Mouse (Mus musculus): ENCODE measurements around the gene 4930452B06Rik. TPM values are rescaled to one million over a fixed set of nuclear protein-coding genes. Genes with fewer than 3 reads are reported as not detected.

Gene 4930452B06Rik
- polyA plus RNA-seq, 1 experiment from 2014 or later: 15.4 TPM

DNA sequence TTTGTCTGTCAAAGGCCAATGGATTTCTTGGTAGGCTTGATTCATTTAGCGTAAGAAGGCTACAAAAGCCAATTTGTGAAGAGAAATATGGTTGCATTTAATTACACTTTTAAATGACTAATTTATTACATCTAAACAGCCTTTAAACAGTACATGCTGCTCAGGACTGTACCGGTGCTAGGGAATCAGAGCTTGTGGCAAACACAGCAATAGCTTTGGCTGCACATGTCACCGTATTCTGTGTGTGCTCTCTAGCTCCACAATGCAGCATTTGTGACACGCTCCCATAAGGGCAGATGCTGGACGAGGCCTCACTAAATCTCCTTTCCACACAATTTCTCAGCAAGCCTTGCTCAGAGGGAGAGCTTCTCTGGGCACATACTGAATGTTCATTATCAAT, 187.9 kb downstream of the 4930452B06Rik start:
- Histone ChIP-seq H3K36me3 (ENCODE audit: control insufficient read depth, insufficient read depth, low read length) (no peaks in the 10 kb centered on the region), H3K27me3 (ENCODE audit: control insufficient read depth, insufficient read depth, low read length) (no peaks in the 10 kb centered on the region), H3K27ac (ENCODE audit: low read depth, low read length) (no peak overlapping the region), H3K9ac (ENCODE audit: low read length) (no peak overlapping the region), H3K4me1 (replicated peaks; ENCODE audit: control insufficient read depth, insufficient read depth, low read length) (no peaks in the 10 kb centered on the region), H3K9me3 (ENCODE audit: control insufficient read depth, low read length) (no peaks in the 10 kb centered on the region), H3K4me3 (ENCODE audit: low read depth, low read length) (no peak overlapping the region), H3K4me2 (ENCODE audit: low read depth, low read length, severe bottlenecking) (no peak overlapping the region)
- WGBS: 73% methylated on average over 5 of the region's 5 CpGs
- DNase-seq (ENCODE audit: low spot score) (no peak), ATAC-seq (replicated peaks; ENCODE audit: low FRiP score) (no peak)

DNA sequence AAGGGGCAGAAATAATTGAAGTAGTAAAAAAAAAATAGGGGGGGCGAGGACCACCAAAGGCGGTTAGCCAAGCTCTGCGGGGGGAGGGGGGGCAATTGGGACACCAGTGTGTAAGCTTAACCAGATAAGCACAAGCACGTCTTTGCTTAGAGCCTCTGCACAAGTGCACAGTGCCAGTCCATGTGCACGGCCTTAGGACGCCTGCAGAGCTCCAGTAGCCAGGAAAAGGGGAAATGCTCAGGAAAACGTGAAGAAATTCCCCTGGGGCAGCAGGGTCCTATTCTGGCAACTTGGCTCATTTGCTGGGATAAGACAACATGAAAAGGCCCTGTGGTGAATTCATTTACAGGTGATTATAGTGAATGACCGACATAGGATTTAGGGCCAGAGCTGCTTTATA, 188.7 kb downstream of the 4930452B06Rik start:
- peak; percentile 41; the same call in 1 of the 2 replicates for ATAC-seq (replicated peaks; ENCODE audit: low FRiP score)
- H3K4me3 ChIP-seq (ENCODE audit: low read depth, low read length): no peak overlapping the region
- H3K4me2 ChIP-seq (ENCODE audit: low read depth, low read length, severe bottlenecking): no peak overlapping the region
- WGBS: 56% methylated on average over 8 of the region's 8 CpGs
- no peak for DNase-seq (ENCODE audit: low spot score)
- no peaks in the 10 kb centered on the region for H3K4me1 ChIP-seq (replicated peaks; ENCODE audit: control insufficient read depth, insufficient read depth, low read length)
- no peaks in the 10 kb centered on the region for H3K9me3 ChIP-seq (ENCODE audit: control insufficient read depth, low read length)
- no peaks in the 10 kb centered on the region for H3K36me3 ChIP-seq (ENCODE audit: control insufficient read depth, insufficient read depth, low read length)
- H3K9ac ChIP-seq (ENCODE audit: low read length): no peak overlapping the region
- no peaks in the 10 kb centered on the region for H3K27me3 ChIP-seq (ENCODE audit: control insufficient read depth, insufficient read depth, low read length)
- H3K27ac ChIP-seq (ENCODE audit: low read depth, low read length): no peak overlapping the region

DNA sequence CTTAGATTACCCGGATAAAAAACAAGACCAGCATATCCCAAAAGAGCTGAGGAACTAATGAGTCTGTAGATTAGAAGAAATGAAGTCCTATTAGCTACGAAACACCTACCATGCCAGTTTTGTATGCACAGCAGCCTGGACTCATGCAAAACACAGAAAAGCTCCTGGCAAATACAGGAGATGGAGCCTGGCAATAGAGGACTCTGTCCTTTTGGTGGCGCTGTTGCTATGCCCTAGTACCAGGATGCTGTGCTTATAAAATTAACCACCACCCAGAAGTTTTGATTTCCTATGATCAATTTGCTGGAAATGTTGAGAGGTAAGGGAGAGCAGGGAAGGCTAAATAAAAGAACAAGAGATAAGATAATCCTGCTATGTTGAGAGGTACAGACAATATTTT, 189.4 kb downstream of the 4930452B06Rik start:
- Histone ChIP-seq H3K36me3 (ENCODE audit: control insufficient read depth, insufficient read depth, low read length) (no peaks in the 10 kb centered on the region), H3K9ac (ENCODE audit: low read length) (no peak overlapping the region), H3K4me2 (ENCODE audit: low read depth, low read length, severe bottlenecking) (no peak overlapping the region), H3K4me1 (replicated peaks; ENCODE audit: control insufficient read depth, insufficient read depth, low read length) (no peaks in the 10 kb centered on the region), H3K4me3 (ENCODE audit: low read depth, low read length) (no peak overlapping the region), H3K9me3 (ENCODE audit: control insufficient read depth, low read length) (no peaks in the 10 kb centered on the region), H3K27me3 (ENCODE audit: control insufficient read depth, insufficient read depth, low read length) (no peaks in the 10 kb centered on the region), H3K27ac (ENCODE audit: low read depth, low read length) (no peak overlapping the region)
- WGBS: 58% methylated on average over 3 of the region's 3 CpGs
- DNase-seq (ENCODE audit: low spot score) (no peak), ATAC-seq (replicated peaks; ENCODE audit: low FRiP score) (0 out of 2 replicates have a peak, but pooled peaks have one; percentile 31)

DNA sequence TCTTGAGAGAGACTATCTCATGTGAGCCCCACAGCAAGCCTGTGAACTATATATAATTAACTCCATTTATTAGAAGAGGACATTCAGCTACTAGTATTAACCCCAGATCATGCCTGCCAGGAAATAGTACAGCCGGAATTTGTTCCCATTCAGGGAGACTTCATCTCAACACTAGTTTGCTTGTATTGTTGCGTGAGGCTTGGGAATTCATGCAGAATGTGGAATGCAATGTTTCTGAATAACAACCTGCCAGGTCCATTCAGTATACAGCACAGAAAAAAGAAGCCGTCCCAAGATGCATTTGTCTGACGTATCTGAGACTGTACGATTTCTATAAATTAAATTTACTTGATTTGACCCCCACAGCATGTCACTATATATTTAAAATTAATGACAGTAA, 190.2 kb downstream of the 4930452B06Rik start:
- H3K4me2 ChIP-seq (ENCODE audit: low read depth, low read length, severe bottlenecking): no peak overlapping the region
- H3K9ac ChIP-seq (ENCODE audit: low read length): no peak overlapping the region
- H3K36me3 ChIP-seq (ENCODE audit: control insufficient read depth, insufficient read depth, low read length): no peaks in the 10 kb centered on the region
- no peak for DNase-seq (ENCODE audit: low spot score)
- no peak overlapping the region for H3K27ac ChIP-seq (ENCODE audit: low read depth, low read length)
- no peak for ATAC-seq (replicated peaks; ENCODE audit: low FRiP score)
- WGBS: 53% methylated on average over 5 of the region's 5 CpGs
- H3K4me1 ChIP-seq (replicated peaks; ENCODE audit: control insufficient read depth, insufficient read depth, low read length): no peaks in the 10 kb centered on the region
- no peaks in the 10 kb centered on the region for H3K27me3 ChIP-seq (ENCODE audit: control insufficient read depth, insufficient read depth, low read length)
- H3K9me3 ChIP-seq (ENCODE audit: control insufficient read depth, low read length): no peaks in the 10 kb centered on the region
- H3K4me3 ChIP-seq (ENCODE audit: low read depth, low read length): no peak overlapping the region

DNA sequence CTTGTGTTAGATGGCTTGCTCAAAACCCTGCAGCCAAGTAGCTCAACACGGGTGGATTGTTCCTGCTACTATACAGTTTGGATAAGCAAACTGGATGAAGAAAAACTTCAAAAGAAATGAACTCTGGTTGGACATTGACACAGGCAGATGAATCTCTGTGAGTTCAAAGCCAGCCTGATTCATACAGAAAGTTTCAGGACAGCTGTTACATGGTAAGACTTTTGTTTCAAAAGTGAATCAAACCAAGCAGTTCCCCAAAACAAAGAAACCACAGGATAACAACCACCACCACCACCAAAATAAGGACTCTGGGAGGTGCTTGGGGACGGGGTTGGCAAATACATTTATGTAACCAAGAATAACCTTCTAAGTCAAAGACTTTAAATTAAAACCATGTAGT, 193.2 kb downstream of the 4930452B06Rik start:
- 78% methylated on average over 2 of the region's 2 CpGs for WGBS
- ATAC-seq (replicated peaks; ENCODE audit: low FRiP score): no peak
- H3K27ac ChIP-seq (ENCODE audit: low read depth, low read length): no peak overlapping the region
- no peak overlapping the region for H3K4me2 ChIP-seq (ENCODE audit: low read depth, low read length, severe bottlenecking)
- no peak for DNase-seq (ENCODE audit: low spot score)
- no peak overlapping the region for H3K9ac ChIP-seq (ENCODE audit: low read length)
- no peaks in the 10 kb centered on the region for H3K4me1 ChIP-seq (replicated peaks; ENCODE audit: control insufficient read depth, insufficient read depth, low read length)
- no peaks in the 10 kb centered on the region for H3K9me3 ChIP-seq (ENCODE audit: control insufficient read depth, low read length)
- H3K27me3 ChIP-seq (ENCODE audit: control insufficient read depth, insufficient read depth, low read length): no peaks in the 10 kb centered on the region
- no peak overlapping the region for H3K4me3 ChIP-seq (ENCODE audit: low read depth, low read length)
- no peaks in the 10 kb centered on the region for H3K36me3 ChIP-seq (ENCODE audit: control insufficient read depth, insufficient read depth, low read length)

DNA sequence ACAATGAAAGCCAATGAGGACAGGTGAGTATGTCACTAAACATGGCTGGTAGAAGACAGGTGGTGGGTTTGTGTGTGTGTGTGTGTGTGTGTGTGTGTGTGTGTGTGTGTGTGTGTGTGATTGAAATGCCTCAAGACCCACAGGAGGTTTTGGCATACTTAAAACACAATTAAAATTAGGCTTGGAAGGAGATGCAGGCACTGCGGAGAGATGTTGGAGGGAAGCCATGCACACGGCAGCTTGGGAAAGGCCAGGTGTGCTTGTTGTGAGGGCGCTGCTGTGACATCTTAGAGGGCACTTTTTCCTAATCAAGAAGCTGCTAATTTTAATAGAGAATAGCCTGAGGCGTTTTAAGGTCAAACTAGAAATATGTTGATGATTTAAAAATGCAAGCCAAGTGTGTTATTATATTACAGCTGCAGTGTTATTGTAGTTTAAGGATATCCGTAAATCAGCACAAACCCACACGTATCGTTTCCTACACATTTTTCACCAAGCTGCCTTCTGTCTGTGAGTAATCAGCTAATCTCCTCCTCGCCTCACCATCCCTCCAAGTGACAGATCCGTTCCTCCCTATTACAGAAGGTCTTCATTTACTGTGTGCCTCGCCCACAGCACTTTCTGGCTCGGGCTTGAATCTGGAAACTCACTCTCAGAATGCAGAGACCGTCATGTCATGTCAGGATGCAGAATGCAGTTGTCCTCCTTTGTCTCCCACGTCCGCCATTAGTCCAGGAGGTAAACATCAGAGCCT, 201.5 kb downstream of the 4930452B06Rik start:
- no peak for DNase-seq (ENCODE audit: low spot score)
- WGBS: 74% methylated on average over 14 of the region's 14 CpGs
- H3K36me3 ChIP-seq (ENCODE audit: control insufficient read depth, insufficient read depth, low read length): no peaks in the 10 kb centered on the region
- ATAC-seq (replicated peaks; ENCODE audit: low FRiP score): no peak
- H3K4me2 ChIP-seq (ENCODE audit: low read depth, low read length, severe bottlenecking): no peak overlapping the region
- no peak overlapping the region for H3K27ac ChIP-seq (ENCODE audit: low read depth, low read length)
- H3K4me1 ChIP-seq (replicated peaks; ENCODE audit: control insufficient read depth, insufficient read depth, low read length): peaks cover 2% of the 10 kb centered on the region; the same call in 1 of the 2 replicates
- no peak overlapping the region for H3K9ac ChIP-seq (ENCODE audit: low read length)
- no peaks in the 10 kb centered on the region for H3K9me3 ChIP-seq (ENCODE audit: control insufficient read depth, low read length)
- H3K27me3 ChIP-seq (ENCODE audit: control insufficient read depth, insufficient read depth, low read length): no peaks in the 10 kb centered on the region
- H3K4me3 ChIP-seq (ENCODE audit: low read depth, low read length): no peak overlapping the region

DNA sequence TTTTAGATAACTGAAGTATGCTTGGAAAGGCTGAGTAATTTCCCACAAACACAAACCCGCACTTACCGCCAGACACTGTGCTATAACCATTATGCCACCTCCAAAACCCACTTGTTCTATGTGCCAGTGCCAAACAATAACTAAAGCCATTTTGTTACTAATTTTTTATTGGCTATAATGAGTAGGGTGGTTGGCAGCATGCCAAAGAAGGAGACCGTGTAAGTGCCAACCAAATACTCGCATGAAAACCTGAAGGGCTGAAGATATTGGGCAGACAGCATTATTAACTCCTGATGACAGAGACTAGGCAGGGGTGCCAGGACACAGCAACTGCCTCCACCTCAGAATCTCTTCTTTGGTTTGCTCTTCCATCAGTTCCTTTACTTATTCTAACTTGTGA, 203.1 kb downstream of the 4930452B06Rik start:
- Histone ChIP-seq H3K4me1 (replicated peaks; ENCODE audit: control insufficient read depth, insufficient read depth, low read length) (peaks cover 2% of the 10 kb centered on the region; the same call in 1 of the 2 replicates), H3K4me2 (ENCODE audit: low read depth, low read length, severe bottlenecking) (no peak overlapping the region), H3K36me3 (ENCODE audit: control insufficient read depth, insufficient read depth, low read length) (no peaks in the 10 kb centered on the region), H3K9me3 (ENCODE audit: control insufficient read depth, low read length) (no peaks in the 10 kb centered on the region), H3K4me3 (ENCODE audit: low read depth, low read length) (no peak overlapping the region), H3K27me3 (ENCODE audit: control insufficient read depth, insufficient read depth, low read length) (no peaks in the 10 kb centered on the region), H3K27ac (ENCODE audit: low read depth, low read length) (no peak overlapping the region), H3K9ac (ENCODE audit: low read length) (no peak overlapping the region)
- DNase-seq (ENCODE audit: low spot score) (no peak), ATAC-seq (replicated peaks; ENCODE audit: low FRiP score) (no peak)
- WGBS: 89% methylated on average over 4 of the region's 4 CpGs

DNA sequence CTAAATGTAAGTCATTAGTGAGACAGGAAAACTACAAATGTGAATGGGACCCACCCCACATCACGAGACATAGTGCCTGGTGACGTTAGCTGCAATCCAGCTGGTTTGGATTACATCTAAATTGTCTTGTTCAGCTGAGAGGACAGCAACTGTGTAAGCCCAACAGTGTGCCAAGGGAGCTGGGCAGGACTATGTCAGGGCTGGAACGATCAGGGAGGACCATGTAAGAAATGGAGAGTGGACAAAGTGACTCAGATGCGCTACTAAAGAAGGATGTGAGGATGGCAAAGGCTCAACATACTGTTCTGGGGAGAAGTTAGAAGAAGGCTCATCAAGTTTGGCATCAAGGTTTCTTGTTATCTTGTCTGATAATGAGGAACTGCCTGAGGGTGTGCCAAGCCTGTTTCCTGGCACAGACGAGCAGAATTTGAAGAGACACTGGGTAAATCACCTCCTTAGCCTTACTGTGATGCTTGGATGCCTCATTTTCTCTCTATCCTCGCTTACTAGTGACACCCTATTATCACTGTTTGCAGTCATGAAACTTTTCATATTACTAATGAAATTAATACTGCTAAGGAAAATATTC, 203.6 kb downstream of the 4930452B06Rik start:
- Histone ChIP-seq H3K4me3 (ENCODE audit: low read depth, low read length) (no peak overlapping the region), H3K27ac (ENCODE audit: low read depth, low read length) (no peak overlapping the region), H3K4me2 (ENCODE audit: low read depth, low read length, severe bottlenecking) (no peak overlapping the region), H3K9ac (ENCODE audit: low read length) (no peak overlapping the region), H3K9me3 (ENCODE audit: control insufficient read depth, low read length) (no peaks in the 10 kb centered on the region), H3K27me3 (ENCODE audit: control insufficient read depth, insufficient read depth, low read length) (no peaks in the 10 kb centered on the region), H3K36me3 (ENCODE audit: control insufficient read depth, insufficient read depth, low read length) (no peaks in the 10 kb centered on the region), H3K4me1 (replicated peaks; ENCODE audit: control insufficient read depth, insufficient read depth, low read length) (peaks cover 2% of the 10 kb centered on the region; the same call in 1 of the 2 replicates)
- no peak for DNase-seq (ENCODE audit: low spot score)
- ATAC-seq (replicated peaks; ENCODE audit: low FRiP score): no peak
- 82% methylated on average over 6 of the region's 6 CpGs for WGBS
